Mouse (Mus musculus) G1E (cell line): ENCODE results near the gene Antxr1. TPM values are rescaled to one million over a fixed set of nuclear protein-coding genes. Genes with fewer than 3 reads are reported as not detected.

Source experiments
- ATAC-seq: 2 replicates; pipeline ENCODE4 v1.8.0; 2016; ENCODE audit warnings: mild to moderate bottlenecking; ENCODE audit not compliant: insufficient number of reproducible peaks, poor library complexity, low FRiP score, severe bottlenecking; ENCODE audit errors: extremely low read depth
- DNase-seq: peaks from one replicate; pipeline ENCODE4 v3.0.0; 2012; ENCODE audit warnings: low spot score
- H3K27me3 ChIP-seq: 2 replicates; pipeline ENCODE4 v1.6.1; 2012; ENCODE audit warnings: mild to moderate bottlenecking, low read length, inconsistent platforms; ENCODE audit not compliant: insufficient read depth
- H3K36me3 ChIP-seq: replicated peaks from 2 replicates; pipeline ENCODE3; 2012; ENCODE audit warnings: mild to moderate bottlenecking, inconsistent platforms
- H3K4me1 ChIP-seq: 2 replicates; pipeline ENCODE4 v1.6.1; 2012; ENCODE audit warnings: low read depth, low read length, inconsistent platforms, mixed read lengths; ENCODE audit not compliant: insufficient read depth
- H3K4me3 ChIP-seq: 2 replicates; pipeline ENCODE4 v1.5.1; 2012; ENCODE audit warnings: low read depth, mild to moderate bottlenecking, inconsistent platforms, low read length, moderate library complexity, mixed read lengths
- H3K9me3 ChIP-seq: replicated peaks from 2 replicates; pipeline ENCODE4 v1.6.1; 2012; ENCODE audit warnings: inconsistent platforms
- CTCF ChIP-seq: IDR thresholded peaks from 2 replicates; pipeline ENCODE4 v1.5.1; 2012; ENCODE audit warnings: low read depth, low read length, inconsistent platforms, mixed read lengths
- GATA1 ChIP-seq: IDR thresholded peaks from 2 replicates; pipeline ENCODE4 v1.6.1; 2012; ENCODE audit warnings: borderline replicate concordance, low read length, inconsistent platforms, mixed read lengths
- GATA2 ChIP-seq: IDR thresholded peaks from 2 replicates; pipeline ENCODE4 v1.6.1; 2012; ENCODE audit warnings: low read depth, low read length, inconsistent platforms, borderline replicate concordance
- POLR2AphosphoS5 ChIP-seq: IDR thresholded peaks from 2 replicates; pipeline ENCODE4 v1.6.1; 2012; ENCODE audit warnings: low read depth, low read length, inconsistent platforms; ENCODE audit not compliant: insufficient replicate concordance
- TAL1 ChIP-seq: conservative IDR thresholded peaks from 2 replicates; pipeline ENCODE4 v1.6.1; 2012; ENCODE audit warnings: low read depth, low read length, inconsistent platforms, mixed read lengths
- polyA plus RNA-seq: library from polyadenylated mRNA; stranded (reverse); fragments of >175 nt; gene quantifications from 2 replicates; pipeline ENCODE4 v1.2.3, GENCODE M21; 2012
- total RNA-seq, 2 experiments: library from RNA; stranded (forward) in 1 of 2; stranded (reverse) in 1 of 2; fragments of 200-1000 nt in 1 of 2; fragments of >200 nt in 1 of 2; fragmentation: Nextera tagmentation in 1 of 2; gene quantifications; 2 replicates each; pipeline ENCODE4 v1.2.3; 2014 to 2017

Antxr1 gene
- total and polyA plus RNA-seq, 3 experiments, result 0.16 TPM; not detected in 2

- Histone ChIP-seq H3K9me3 (no peaks in the 10 kb centered on the region), H3K4me3 (no peak overlapping the region), H3K36me3 (no peaks in the 10 kb centered on the region), H3K27me3 (peaks cover 49% of the 10 kb centered on the region), H3K4me1 (peaks cover 13% of the 10 kb centered on the region)
- DNase-seq (no peak), ATAC-seq (no peak)
- TF ChIP-seq GATA1 (no peak), TAL1 (no peak), CTCF (no peak)
Observed at GRCm38 (mm10) chr6:87139796-87140553, 195.6 kb downstream of the Antxr1 start.

- no peak for ATAC-seq
- Histone ChIP-seq H3K9me3 (no peaks in the 10 kb centered on the region), H3K4me3 (no peak overlapping the region), H3K27me3 (peaks cover 52% of the 10 kb centered on the region), H3K36me3 (no peaks in the 10 kb centered on the region), H3K4me1 (peaks cover 13% of the 10 kb centered on the region)
- DNase-seq, result no peak
- no peak for TF ChIP-seq POLR2AphosphoS5
- no peak for TF ChIP-seq GATA1
- TF ChIP-seq TAL1, result no peak
- TF ChIP-seq GATA2, result no peak
- TF ChIP-seq CTCF, result no peak
Observed at GRCm38 (mm10) chr6:87138479-87138878, 197.1 kb downstream of the Antxr1 start.

GRCm38 (mm10) chr6:87133966-87134546, 201.6 kb downstream of the Antxr1 start:
- H3K9me3 ChIP-seq, result peaks cover 5% of the 10 kb centered on the region; the same call in 1 of the 2 replicates
- H3K4me1 ChIP-seq, result peaks cover 7% of the 10 kb centered on the region
- no peak for TF ChIP-seq TAL1
- no peak for TF ChIP-seq GATA1
- no peak for TF ChIP-seq GATA2
- TF ChIP-seq CTCF, result no peak
- no peak for TF ChIP-seq POLR2AphosphoS5
- H3K36me3 ChIP-seq, result no peaks in the 10 kb centered on the region
- ATAC-seq (no peak), DNase-seq (no peak)
- H3K27me3 ChIP-seq, result peaks cover 29% of the 10 kb centered on the region
- no peak overlapping the region for H3K4me3 ChIP-seq

- Histone ChIP-seq H3K4me1 (peaks cover 4% of the 10 kb centered on the region), H3K36me3 (no peaks in the 10 kb centered on the region), H3K4me3 (no peak overlapping the region), H3K9me3 (peaks cover 5% of the 10 kb centered on the region; the same call in 1 of the 2 replicates), H3K27me3 (peaks cover 32% of the 10 kb centered on the region)
- no peak for DNase-seq
- no peak for ATAC-seq
- TF ChIP-seq GATA1 (no peak), TAL1 (no peak), POLR2AphosphoS5 (no peak), GATA2 (no peak)
Observed at GRCm38 (mm10) chr6:87133520-87133919, 202.1 kb downstream of the Antxr1 start.

- no peak for TF ChIP-seq CTCF
- no peak for TF ChIP-seq GATA1
- no peak for TF ChIP-seq TAL1
- TF ChIP-seq POLR2AphosphoS5, result no peak
- no peak for TF ChIP-seq GATA2
- DNase-seq (no peak), ATAC-seq (no peak)
- Histone ChIP-seq H3K36me3 (no peaks in the 10 kb centered on the region), H3K4me1 (no peaks in the 10 kb centered on the region), H3K27me3 (peaks cover 39% of the 10 kb centered on the region), H3K9me3 (peaks cover 5% of the 10 kb centered on the region; the same call in 1 of the 2 replicates), H3K4me3 (no peak overlapping the region)
Observed at GRCm38 (mm10) chr6:87131078-87131477, 204.5 kb downstream of the Antxr1 start.

GRCm38 (mm10) chr6:87130628-87131027, 205.0 kb downstream of the Antxr1 start:
- no peak for ATAC-seq

More at GRCm38 (mm10) chr6:87130628-87131027, 205.0 kb downstream of the Antxr1 start:
- H3K4me3 ChIP-seq, result no peak overlapping the region
- peaks cover 40% of the 10 kb centered on the region for H3K27me3 ChIP-seq
- H3K36me3 ChIP-seq, result no peaks in the 10 kb centered on the region
- H3K9me3 ChIP-seq, result peaks cover 5% of the 10 kb centered on the region; the same call in 1 of the 2 replicates
- DNase-seq, result no peak
- no peak for TF ChIP-seq TAL1
- no peak for TF ChIP-seq POLR2AphosphoS5
- no peak for TF ChIP-seq CTCF
- no peak for TF ChIP-seq GATA1
- TF ChIP-seq GATA2, result no peak
- no peaks in the 10 kb centered on the region for H3K4me1 ChIP-seq
